Mouse (Mus musculus): ENCODE measurements around the gene Wwc1. TPM values are rescaled to one million over a fixed set of nuclear protein-coding genes. Genes with fewer than 3 reads are reported as not detected.

The Wwc1 gene
- polyA plus RNA-seq, 1 experiment: 0.16 TPM

GRCm38 (mm10) chr11:35974632-35975450 is 5.5 kb downstream of the Wwc1 start:
- no peak overlapping the region for H3K27ac ChIP-seq (ENCODE audit: insufficient read depth, low read depth, low read length)
- H3K4me3 ChIP-seq (ENCODE audit: insufficient read depth, low read length): no peak overlapping the region
- no peaks in the 10 kb centered on the region for H3K4me1 ChIP-seq (ENCODE audit: control insufficient read depth, insufficient read depth, low read length)
- TF ChIP-seq CTCF (IDR thresholded peaks at IDR 0.05; ENCODE audit: low read depth, low read length) (no peak), POLR2A (IDR thresholded peaks at IDR 0.05; ENCODE audit: borderline replicate concordance, low read depth, low read length) (no peak)

- H3K27ac ChIP-seq (ENCODE audit: insufficient read depth, low read depth, low read length): no peak overlapping the region
- no peak for TF ChIP-seq CTCF (IDR thresholded peaks at IDR 0.05; ENCODE audit: low read depth, low read length)
- no peak for TF ChIP-seq POLR2A (IDR thresholded peaks at IDR 0.05; ENCODE audit: borderline replicate concordance, low read depth, low read length)
- no peak overlapping the region for H3K4me3 ChIP-seq (ENCODE audit: insufficient read depth, low read length)
- no peaks in the 10 kb centered on the region for H3K4me1 ChIP-seq (ENCODE audit: control insufficient read depth, insufficient read depth, low read length)
Observed at GRCm38 (mm10) chr11:35973135-35973534, 7.2 kb downstream of the Wwc1 start.

- H3K4me1 ChIP-seq (ENCODE audit: control insufficient read depth, insufficient read depth, low read length): no peaks in the 10 kb centered on the region
- TF ChIP-seq POLR2A (IDR thresholded peaks at IDR 0.05; ENCODE audit: borderline replicate concordance, low read depth, low read length) (no peak), CTCF (IDR thresholded peaks at IDR 0.05; ENCODE audit: low read depth, low read length) (no peak)
- H3K4me3 ChIP-seq (ENCODE audit: insufficient read depth, low read length): no peak overlapping the region
- H3K27ac ChIP-seq (ENCODE audit: insufficient read depth, low read depth, low read length): no peak overlapping the region
Observed at GRCm38 (mm10) chr11:35972270-35972931, 7.9 kb downstream of the Wwc1 start.

DNA sequence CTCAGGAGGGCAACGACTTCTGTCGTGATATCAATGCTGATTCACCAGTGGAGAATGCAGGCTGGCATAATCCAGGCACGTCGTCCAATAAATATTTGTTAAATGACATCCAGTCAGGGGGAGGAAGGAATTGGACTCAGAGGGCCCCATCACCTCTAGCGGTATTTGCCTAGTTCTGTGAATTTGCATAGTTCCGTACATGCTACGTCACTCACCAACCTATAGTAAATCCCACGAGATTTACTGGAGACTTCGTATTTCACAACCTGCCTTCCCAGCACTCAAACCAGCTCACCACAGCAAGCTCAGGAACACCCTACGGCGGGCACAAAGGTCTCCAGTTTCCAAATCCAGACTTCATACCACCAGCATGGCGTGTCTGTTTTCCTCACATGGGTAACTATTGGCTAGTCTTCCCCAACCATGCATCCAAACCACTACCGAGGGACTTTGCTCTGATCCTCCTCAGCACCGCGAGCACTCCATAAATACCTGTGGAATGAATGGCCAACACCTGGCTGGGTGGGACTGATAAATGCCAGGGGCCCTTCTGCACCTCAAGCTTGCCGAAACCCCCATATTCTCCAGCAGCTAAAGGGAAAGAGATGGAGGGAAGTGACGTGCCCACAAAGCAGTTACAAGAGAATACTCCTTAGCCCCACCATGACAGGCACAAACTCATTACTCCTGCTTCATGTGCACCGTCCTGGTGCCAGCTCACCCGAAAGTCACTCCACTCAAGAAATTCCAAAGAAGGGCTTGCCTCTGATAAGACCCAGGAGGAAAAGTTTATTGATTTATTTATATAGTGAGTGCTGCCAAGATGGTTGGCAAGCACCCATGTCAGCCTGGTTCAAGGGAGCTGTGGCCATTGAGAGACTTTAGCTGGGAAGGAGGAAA is 9.3 kb downstream of the Wwc1 start:
- no peak overlapping the region for H3K27ac ChIP-seq (ENCODE audit: insufficient read depth, low read depth, low read length)
- no peaks in the 10 kb centered on the region for H3K4me1 ChIP-seq (ENCODE audit: control insufficient read depth, insufficient read depth, low read length)
- H3K4me3 ChIP-seq (ENCODE audit: insufficient read depth, low read length): no peak overlapping the region
- TF ChIP-seq POLR2A (IDR thresholded peaks at IDR 0.05; ENCODE audit: borderline replicate concordance, low read depth, low read length) (no peak), CTCF (IDR thresholded peaks at IDR 0.05; ENCODE audit: low read depth, low read length) (no peak)

- TF ChIP-seq CTCF (IDR thresholded peaks at IDR 0.05; ENCODE audit: low read depth, low read length) (no peak), POLR2A (IDR thresholded peaks at IDR 0.05; ENCODE audit: borderline replicate concordance, low read depth, low read length) (no peak)
- no peak overlapping the region for H3K27ac ChIP-seq (ENCODE audit: insufficient read depth, low read depth, low read length)
- H3K4me3 ChIP-seq (ENCODE audit: insufficient read depth, low read length): no peak overlapping the region
- no peaks in the 10 kb centered on the region for H3K4me1 ChIP-seq (ENCODE audit: control insufficient read depth, insufficient read depth, low read length)
Observed at GRCm38 (mm10) chr11:35968291-35968690, 12.0 kb downstream of the Wwc1 start.

DNA sequence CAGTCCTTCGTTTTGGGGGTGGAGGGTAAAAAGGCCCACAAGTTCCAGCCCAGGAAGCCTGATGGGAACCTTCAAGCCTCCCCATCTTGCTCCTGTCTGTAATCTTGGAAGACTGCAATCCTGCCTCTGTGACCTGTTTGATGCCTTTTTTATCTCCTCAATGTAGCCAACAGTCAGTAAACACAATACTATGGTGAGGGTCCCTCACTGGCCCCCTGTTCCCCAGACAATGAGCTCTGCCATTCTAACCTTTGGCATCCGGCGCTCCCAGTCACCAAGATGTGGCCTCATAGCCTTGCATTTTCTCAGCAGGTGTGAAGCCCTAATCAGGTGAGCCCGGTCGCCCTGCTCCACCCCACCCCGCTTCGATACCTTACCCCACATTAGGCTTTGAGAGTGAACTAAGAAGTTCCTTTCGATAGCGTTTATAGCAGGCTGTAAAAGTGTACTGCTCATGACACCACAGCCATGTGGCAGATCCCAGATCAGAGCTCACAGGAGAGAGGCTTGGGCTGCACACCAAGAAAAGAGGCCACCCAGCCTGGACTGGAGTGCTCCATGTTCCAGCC is 16.3 kb downstream of the Wwc1 start:
- H3K4me1 ChIP-seq (ENCODE audit: control insufficient read depth, insufficient read depth, low read length): no peaks in the 10 kb centered on the region
- TF ChIP-seq POLR2A (IDR thresholded peaks at IDR 0.05; ENCODE audit: borderline replicate concordance, low read depth, low read length) (no peak), CTCF (IDR thresholded peaks at IDR 0.05; ENCODE audit: low read depth, low read length) (no peak)

DNA sequence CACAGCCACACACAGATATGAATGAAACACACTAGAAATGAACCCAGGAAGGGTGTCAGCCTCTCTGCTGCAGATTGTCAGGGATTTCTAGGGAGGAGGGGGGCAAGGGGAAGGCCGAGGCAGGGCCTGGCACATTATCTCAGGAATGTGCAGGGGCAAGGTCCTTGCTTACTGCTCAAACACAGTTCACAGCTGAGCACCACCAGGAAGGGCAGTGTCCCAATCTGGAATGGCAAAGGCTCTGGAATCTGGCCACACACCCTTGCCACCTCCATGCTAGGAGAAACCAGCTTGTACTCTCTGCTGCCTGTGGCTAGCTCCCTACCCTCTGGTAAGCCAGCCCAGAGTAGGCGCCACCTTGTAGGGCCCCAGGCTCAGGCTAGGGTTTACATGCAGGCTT is 16.8 kb downstream of the Wwc1 start:
- Histone ChIP-seq H3K4me1 (ENCODE audit: control insufficient read depth, insufficient read depth, low read length) (no peaks in the 10 kb centered on the region), H3K4me3 (ENCODE audit: insufficient read depth, low read length) (no peak overlapping the region)
- no peak for TF ChIP-seq POLR2A (IDR thresholded peaks at IDR 0.05; ENCODE audit: borderline replicate concordance, low read depth, low read length)
- TF ChIP-seq CTCF (IDR thresholded peaks at IDR 0.05; ENCODE audit: low read depth, low read length): no peak

More for the DNA sequence above, 16.3 kb downstream of the Wwc1 start:
- Histone ChIP-seq H3K4me3 (ENCODE audit: insufficient read depth, low read length) (no peak overlapping the region), H3K27ac (ENCODE audit: insufficient read depth, low read depth, low read length) (no peak overlapping the region)

DNA sequence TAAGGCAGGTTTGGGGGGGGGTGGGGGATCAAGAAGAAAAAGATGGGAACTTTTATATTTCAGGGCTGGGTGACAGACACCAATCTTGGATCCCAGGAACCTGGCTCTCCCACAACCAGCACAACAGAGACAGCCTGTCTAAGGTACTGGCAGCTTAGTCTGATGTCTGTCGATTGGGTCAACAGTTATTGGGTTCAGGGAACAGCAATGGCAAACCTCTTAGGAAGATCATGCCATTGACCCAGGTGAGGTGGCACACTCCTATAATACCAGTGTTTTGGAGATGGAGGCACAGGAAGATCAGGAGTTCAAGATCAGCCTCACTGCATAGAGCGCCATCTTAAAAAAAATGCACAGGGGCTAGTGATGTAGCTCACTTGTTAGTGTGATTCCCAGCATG is 17.9 kb downstream of the Wwc1 start:
- TF ChIP-seq POLR2A (IDR thresholded peaks at IDR 0.05; ENCODE audit: borderline replicate concordance, low read depth, low read length): no peak
- TF ChIP-seq CTCF (IDR thresholded peaks at IDR 0.05; ENCODE audit: low read depth, low read length): no peak
- no peak overlapping the region for H3K4me3 ChIP-seq (ENCODE audit: insufficient read depth, low read length)
- no peaks in the 10 kb centered on the region for H3K4me1 ChIP-seq (ENCODE audit: control insufficient read depth, insufficient read depth, low read length)
- no peak overlapping the region for H3K27ac ChIP-seq (ENCODE audit: insufficient read depth, low read depth, low read length)

More for the DNA sequence above, 16.8 kb downstream of the Wwc1 start:
- no peak overlapping the region for H3K27ac ChIP-seq (ENCODE audit: insufficient read depth, low read depth, low read length)

- Histone ChIP-seq H3K4me1 (ENCODE audit: control insufficient read depth, insufficient read depth, low read length) (no peaks in the 10 kb centered on the region), H3K4me3 (ENCODE audit: insufficient read depth, low read length) (no peak overlapping the region), H3K27ac (ENCODE audit: insufficient read depth, low read depth, low read length) (no peak overlapping the region)
- no peak for TF ChIP-seq CTCF (IDR thresholded peaks at IDR 0.05; ENCODE audit: low read depth, low read length)
- TF ChIP-seq POLR2A (IDR thresholded peaks at IDR 0.05; ENCODE audit: borderline replicate concordance, low read depth, low read length): no peak
Observed at GRCm38 (mm10) chr11:35959270-35959669, 21.1 kb downstream of the Wwc1 start.

Data from bone marrow macrophage, adult 2 months (primary cell).